Mouse (Mus musculus) neural tube, embryonic 14.5 days (tissue): Measurements from ENCODE around the gene Hemgn. TPM values are rescaled to one million over a fixed set of nuclear protein-coding genes. Genes with fewer than 3 reads are reported as not detected.

Source experiments
- ATAC-seq: fragments of 200-750 bp; cut with Nextera tagmentation; 2 replicates; pipeline ENCODE4 v1.8.0; 2017; ENCODE audit warnings: low read depth, mild to moderate bottlenecking, moderate TSS enrichment, moderate library complexity
- H3K27ac ChIP-seq: fragments of 300-500 bp; sonication (generic); 2 replicates; pipeline ENCODE4 v1.5.1; 2014; ENCODE audit warnings: low read depth, mild to moderate bottlenecking, control low read depth, low read length, moderate library complexity, mixed read lengths
- H3K27me3 ChIP-seq: fragments of 300-500 bp; sonication (generic); 2 replicates; pipeline ENCODE4 v1.6.1; 2014; ENCODE audit warnings: low read length; ENCODE audit not compliant: control insufficient read depth, insufficient read depth
- H3K36me3 ChIP-seq: fragments of 300-500 bp; sonication (generic); 2 replicates; pipeline ENCODE4 v1.6.1; 2014; ENCODE audit warnings: low read length, mixed read lengths; ENCODE audit not compliant: control insufficient read depth, insufficient read depth
- H3K4me1 ChIP-seq: fragments of 300-500 bp; sonication (generic); 2 replicates; pipeline ENCODE4 v1.6.1; 2014; ENCODE audit warnings: low read length; ENCODE audit not compliant: control insufficient read depth, insufficient read depth
- H3K4me2 ChIP-seq: fragments of 300-500 bp; sonication (generic); 2 replicates; pipeline ENCODE4 v1.6.1; 2014; ENCODE audit warnings: mild to moderate bottlenecking, low read depth, low read length, control low read depth
- H3K4me3 ChIP-seq: fragments of 300-500 bp; sonication (generic); 2 replicates; pipeline ENCODE4 v1.5.1; 2014; ENCODE audit warnings: low read depth, low read length, control low read depth, mixed read lengths
- H3K9ac ChIP-seq: fragments of 300-500 bp; sonication (generic); replicated peaks from 2 replicates; pipeline ENCODE4 v1.6.1; 2014; ENCODE audit warnings: low read depth, mild to moderate bottlenecking, control low read depth, low read length, mixed read lengths
- H3K9me3 ChIP-seq: fragments of 300-500 bp; sonication (generic); 2 replicates; pipeline ENCODE4 v1.6.1; 2016; ENCODE audit warnings: low read length; ENCODE audit not compliant: control insufficient read depth
- WGBS: fragments of 180-500 bp; shearing (Covaris S2); extraction: QIAGEN DNeasy Blood & Tissue Kit; methylation state at CpG from one replicate; pipeline ENCODE4 v1.1.7; 2014; 5-methylcytosine and 5-hydroxymethylcytosine counted together
- polyA plus RNA-seq: library from polyadenylated mRNA; unstranded; fragments of >200 nt; fragmentation: Nextera tagmentation; extraction: Ambion mirVana; gene quantifications from 2 replicates; pipeline ENCODE4 v1.2.1, GENCODE M21; 2014

Gene Hemgn
- polyA plus RNA-seq: 0.28 and 0.81 TPM in 2 replicates

DNA sequence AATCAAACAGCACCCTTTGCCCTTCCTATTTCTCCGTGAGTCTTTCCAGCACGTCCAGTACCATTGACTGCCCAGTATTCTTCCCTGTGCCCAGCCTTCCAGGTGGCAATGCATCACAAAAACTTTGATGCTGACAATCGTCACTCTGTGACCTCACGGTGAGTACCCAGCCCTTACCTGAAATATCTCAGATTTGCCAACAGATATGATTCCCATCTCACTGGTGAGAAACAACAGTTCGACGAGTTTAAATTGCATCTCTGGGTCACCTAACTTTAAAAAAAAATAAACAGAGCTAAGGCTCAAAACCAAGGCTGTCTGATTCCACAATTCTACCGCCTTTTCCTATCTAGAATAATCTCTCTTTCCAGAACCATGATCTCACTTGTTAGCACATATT, at the start of gene Hemgn:
Gene Hemgn (minus strand): TSS at position 101 of the 400 bp plus-strand sequence.
- H3K4me3 ChIP-seq: no peak within 1 kb of the TSS
- WGBS: 82% methylated on average over 7 of the region's 7 CpGs
- H3K36me3 ChIP-seq: no peaks in the 10 kb centered on the region
- no peak for ATAC-seq
- no peaks in the 10 kb centered on the region for H3K9me3 ChIP-seq
- H3K27ac ChIP-seq: no peak within 1 kb of the TSS
- H3K4me2 ChIP-seq: no peak within 1 kb of the TSS
- H3K9ac ChIP-seq: no peak within 1 kb of the TSS
- H3K4me1 ChIP-seq: no peaks in the 10 kb centered on the region
- no peaks in the 10 kb centered on the region for H3K27me3 ChIP-seq

DNA sequence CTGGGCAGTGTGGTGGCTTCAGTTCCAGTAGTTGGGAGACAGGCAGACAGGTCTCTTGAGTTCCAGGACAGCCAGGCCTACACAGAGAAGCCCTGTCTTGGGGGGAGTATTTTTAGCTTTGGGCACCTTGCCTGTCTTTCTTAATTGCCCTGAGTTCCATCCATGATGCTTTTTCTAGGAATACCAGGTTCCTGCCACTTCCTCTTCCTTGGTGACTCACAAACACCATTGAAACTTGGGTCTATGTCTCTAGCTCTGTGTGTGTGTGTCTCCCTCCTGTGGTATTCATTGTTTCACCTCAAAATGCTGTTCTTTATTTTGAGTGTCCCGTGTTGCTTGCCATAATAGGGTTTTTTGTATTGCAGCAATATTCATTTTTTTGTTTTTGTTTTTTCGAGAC, 45.1 kb upstream of the Hemgn start:
- H3K4me1 ChIP-seq: peaks cover 3% of the 10 kb centered on the region; the same call in 1 of the 2 replicates

DNA sequence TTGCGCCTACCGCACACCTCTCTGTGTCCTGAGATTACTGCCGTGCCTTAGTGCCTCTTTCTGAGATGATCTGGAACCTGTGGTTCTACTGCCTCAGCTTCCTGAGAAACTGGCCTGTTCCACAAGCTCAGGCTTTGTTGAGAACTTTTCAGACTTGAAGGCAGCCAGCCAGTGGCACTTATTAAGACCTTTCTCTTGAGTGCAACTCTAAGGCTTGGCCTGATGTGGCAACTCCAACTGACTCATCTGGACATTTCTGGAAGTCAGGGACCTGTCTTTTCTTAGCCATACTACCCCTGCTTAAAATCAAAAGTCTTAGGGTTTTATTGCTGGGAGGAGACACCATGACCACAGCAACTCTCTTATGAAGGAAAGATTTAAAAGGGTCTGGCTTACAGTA, 43.9 kb upstream of the Hemgn start:
- no peak for ATAC-seq
- Histone ChIP-seq H3K4me2 (no peak overlapping the region), H3K9ac (no peak overlapping the region), H3K27ac (no peak overlapping the region), H3K4me3 (no peak overlapping the region), H3K27me3 (no peaks in the 10 kb centered on the region), H3K4me1 (peaks cover 12% of the 10 kb centered on the region), H3K9me3 (no peaks in the 10 kb centered on the region), H3K36me3 (no peaks in the 10 kb centered on the region; the same call in 1 of the 2 replicates)
- WGBS: 96% methylated on average over 3 of the region's 3 CpGs

More for the DNA sequence above, 45.1 kb upstream of the Hemgn start:
- Histone ChIP-seq H3K27ac (no peak overlapping the region), H3K9ac (no peak overlapping the region), H3K4me2 (no peak overlapping the region), H3K36me3 (no peaks in the 10 kb centered on the region; the same call in 1 of the 2 replicates), H3K4me3 (no peak overlapping the region), H3K9me3 (no peaks in the 10 kb centered on the region), H3K27me3 (no peaks in the 10 kb centered on the region)
- no peak for ATAC-seq
- WGBS: 95% methylated on average over 2 of the region's 2 CpGs

DNA sequence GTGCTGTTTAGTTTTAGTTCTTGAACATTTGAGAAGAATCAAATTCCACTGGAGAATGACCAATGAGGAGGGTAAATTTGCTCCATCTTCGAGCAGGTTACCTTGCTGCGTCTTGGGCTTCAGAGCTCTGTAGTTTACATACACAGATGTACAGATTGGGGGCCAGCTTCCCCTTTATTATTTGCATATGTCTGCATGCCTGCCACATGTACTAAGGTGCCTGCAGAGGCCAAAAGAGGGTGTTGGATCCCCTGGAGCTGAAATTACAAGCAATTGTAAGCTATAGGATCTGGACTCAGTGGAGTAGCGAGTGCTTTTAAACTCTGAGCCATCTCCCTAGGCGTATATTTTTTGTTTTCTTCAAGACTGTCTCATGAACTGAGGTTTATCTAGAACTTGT, 43.5 kb upstream of the Hemgn start:
- no peaks in the 10 kb centered on the region for H3K9me3 ChIP-seq
- H3K27ac ChIP-seq: no peak overlapping the region
- no peak overlapping the region for H3K4me3 ChIP-seq
- H3K9ac ChIP-seq: no peak overlapping the region
- H3K27me3 ChIP-seq: no peaks in the 10 kb centered on the region
- no peaks in the 10 kb centered on the region for H3K36me3 ChIP-seq
- peaks cover 12% of the 10 kb centered on the region for H3K4me1 ChIP-seq
- 96% methylated on average over 4 of the region's 4 CpGs for WGBS
- ATAC-seq: no peak
- H3K4me2 ChIP-seq: no peak overlapping the region

DNA sequence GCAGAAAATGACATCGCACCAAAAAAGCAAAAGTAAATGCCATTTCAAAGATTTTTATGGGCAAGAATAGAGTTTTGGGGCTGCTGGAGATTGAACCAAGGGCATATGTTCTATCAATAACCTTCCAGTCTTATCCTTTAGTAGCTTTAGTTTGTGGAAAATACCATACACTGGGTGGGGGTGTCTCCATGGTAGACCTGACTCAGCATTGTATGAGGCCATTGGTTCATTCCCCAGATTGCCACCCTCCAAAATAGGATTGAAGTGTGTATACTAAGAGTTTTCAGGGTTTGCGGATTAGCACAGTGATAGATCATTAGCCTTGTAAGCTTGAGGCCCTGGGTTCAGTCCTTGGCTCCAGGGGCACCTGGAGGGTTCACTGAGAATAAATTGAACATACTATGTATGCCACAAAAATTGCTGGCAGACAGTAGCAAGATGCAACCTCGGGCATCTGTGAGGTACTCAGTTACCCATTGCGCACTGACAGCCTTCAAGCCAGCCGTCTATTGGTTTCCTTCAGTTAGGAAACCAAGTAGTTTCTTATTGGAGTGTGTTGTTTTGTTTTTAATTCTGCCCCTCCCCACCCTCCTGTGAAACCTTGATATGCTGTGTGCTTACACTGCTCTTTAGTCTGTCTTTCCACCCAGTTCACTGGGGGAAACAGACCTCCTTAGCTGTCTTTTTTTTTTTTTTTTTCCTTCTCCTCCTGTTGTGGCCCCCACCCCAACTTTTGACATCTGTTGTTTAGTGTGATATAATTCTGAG, 41.0 kb upstream of the Hemgn start:
- no peaks in the 10 kb centered on the region for H3K27me3 ChIP-seq
- no peaks in the 10 kb centered on the region for H3K9me3 ChIP-seq
- H3K4me3 ChIP-seq: no peak overlapping the region
- no peaks in the 10 kb centered on the region for H3K36me3 ChIP-seq
- ATAC-seq: no peak
- 79% methylated on average over 5 of the region's 5 CpGs for WGBS
- H3K4me2 ChIP-seq: no peak overlapping the region
- H3K4me1 ChIP-seq: peaks cover 12% of the 10 kb centered on the region
- no peak overlapping the region for H3K27ac ChIP-seq
- no peak overlapping the region for H3K9ac ChIP-seq

DNA sequence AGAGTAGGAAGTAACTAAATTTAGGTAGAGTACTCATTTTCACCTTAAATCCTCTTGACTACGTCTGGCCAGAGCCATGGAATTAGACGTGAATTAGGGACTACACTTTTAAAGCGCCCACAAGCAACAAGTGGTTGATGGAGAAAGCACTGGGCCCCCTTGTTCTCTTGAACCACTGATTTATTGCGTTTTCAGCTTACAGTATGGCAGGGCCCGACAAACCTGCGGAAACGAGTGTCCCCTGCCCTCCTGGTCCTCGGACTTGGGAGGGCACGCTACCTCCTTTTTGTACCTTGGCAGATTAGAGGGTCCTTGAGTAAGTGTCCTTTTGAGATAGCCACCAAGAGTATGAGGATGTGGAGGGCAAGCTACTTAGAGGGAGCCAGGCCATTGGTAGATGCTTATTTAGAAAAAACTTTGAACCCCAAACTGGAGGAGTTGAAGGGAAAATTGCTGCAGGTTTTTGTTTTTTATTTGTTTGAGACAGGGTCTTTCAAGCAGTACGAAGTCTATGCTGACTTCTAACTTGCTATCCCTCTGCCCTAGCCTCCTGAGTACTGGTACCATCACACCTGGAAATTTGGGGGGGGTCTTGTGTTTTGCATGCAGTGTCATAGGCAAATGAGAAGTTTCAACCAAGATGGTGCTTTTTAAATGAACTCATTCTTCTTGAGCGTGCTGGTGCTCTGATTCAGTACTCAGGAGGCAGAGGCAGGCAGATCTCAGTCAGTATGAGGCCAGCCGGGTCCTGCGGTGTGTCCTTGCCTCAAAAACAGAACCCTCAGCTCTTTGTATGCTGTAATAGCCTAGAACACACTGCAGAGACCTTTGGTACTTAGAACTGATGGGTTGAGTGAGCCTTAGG, 39.8 kb upstream of the Hemgn start:
- Histone ChIP-seq H3K4me1 (peaks cover 12% of the 10 kb centered on the region), H3K9ac (peak overlapping the region; percentile 93; the same call in 1 of the 2 replicates), H3K36me3 (no peaks in the 10 kb centered on the region), H3K27me3 (no peaks in the 10 kb centered on the region), H3K27ac (no peak overlapping the region; the same call in 1 of the 2 replicates), H3K4me2 (peak overlapping the region; percentile 89), H3K9me3 (no peaks in the 10 kb centered on the region), H3K4me3 (peak overlapping the region; percentile 86)
- ATAC-seq: no peak
- WGBS: 36% methylated on average over 13 of the region's 13 CpGs

DNA sequence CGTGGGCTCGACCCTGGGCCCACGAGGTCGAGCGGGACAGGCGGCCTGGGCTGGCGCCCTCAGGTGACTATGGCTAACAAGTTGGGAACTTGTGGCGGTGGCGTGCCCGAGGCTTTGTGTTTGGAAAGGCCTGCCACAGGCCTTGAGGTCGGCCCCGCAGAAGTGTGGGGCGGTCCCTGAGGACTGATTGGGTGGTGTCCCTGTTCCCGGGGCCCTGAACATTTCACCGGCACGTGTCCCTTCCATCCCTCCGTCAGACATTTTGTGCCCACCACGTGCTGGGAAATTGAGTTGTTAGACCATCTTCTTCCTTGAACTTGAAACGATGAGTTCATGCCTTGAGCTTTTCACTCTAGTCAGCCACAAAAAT, 39.2 kb upstream of the Hemgn start:
- peak; percentile 16; the same call in 1 of the 2 replicates for ATAC-seq

DNA sequence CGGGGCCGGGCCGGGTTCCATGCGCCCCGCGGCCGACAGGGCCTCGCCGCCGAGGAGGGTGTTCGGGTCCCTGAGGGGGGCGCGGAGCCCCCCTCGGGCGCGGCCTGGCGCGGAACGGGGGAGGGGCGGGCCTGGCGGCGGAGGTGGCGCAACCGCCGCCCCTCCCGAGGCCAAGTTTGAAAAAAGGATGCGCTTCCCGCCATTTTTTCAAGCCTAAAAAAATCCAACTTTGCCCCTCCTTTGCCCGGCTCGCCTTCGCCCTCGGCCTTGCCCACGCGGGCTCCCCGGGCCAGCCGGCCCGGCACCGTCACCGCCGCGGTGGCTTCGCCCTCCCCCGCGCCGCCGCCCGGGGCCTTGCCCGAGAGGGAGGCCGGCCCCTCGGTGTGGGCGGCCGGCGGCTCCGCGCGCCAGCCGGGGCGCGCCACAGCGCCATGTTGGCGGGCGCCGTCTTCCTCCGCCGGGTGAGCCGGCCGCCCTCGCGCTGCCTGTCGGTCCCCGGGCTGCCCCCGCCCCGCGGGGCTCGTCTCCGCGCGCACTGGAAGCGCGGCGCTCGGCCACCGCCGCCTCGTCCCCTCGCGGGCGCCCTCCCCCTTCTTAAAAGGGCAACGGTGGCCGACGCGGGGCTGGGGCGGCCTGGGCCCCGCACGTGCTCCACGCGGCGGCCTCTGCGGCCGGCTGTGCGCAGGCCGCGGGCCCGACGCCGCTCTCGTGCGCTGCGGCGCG, 38.6 kb upstream of the Hemgn start:
- under 1% methylated on average over 57 of the region's 111 CpGs for WGBS
- peak; percentile 47 for ATAC-seq
- H3K27me3 ChIP-seq: no peaks in the 10 kb centered on the region

More for the DNA sequence above, 39.2 kb upstream of the Hemgn start:
- Histone ChIP-seq H3K27ac (peak overlapping the region; percentile 97), H3K4me1 (peaks cover 12% of the 10 kb centered on the region), H3K9ac (peak overlapping the region; percentile 93), H3K9me3 (no peaks in the 10 kb centered on the region), H3K4me2 (peak overlapping the region; percentile 89), H3K27me3 (no peaks in the 10 kb centered on the region), H3K4me3 (peak overlapping the region; percentile 86), H3K36me3 (no peaks in the 10 kb centered on the region)
- under 1% methylated on average over 19 of the region's 19 CpGs for WGBS

More for the DNA sequence above, 38.6 kb upstream of the Hemgn start:
- Histone ChIP-seq H3K4me2 (peak overlapping the region; percentile 89), H3K27ac (peak overlapping the region; percentile 97), H3K9ac (peak overlapping the region; percentile 93), H3K36me3 (no peaks in the 10 kb centered on the region), H3K4me3 (peak overlapping the region; percentile 86), H3K4me1 (peaks cover 12% of the 10 kb centered on the region), H3K9me3 (no peaks in the 10 kb centered on the region)
